Mouse (Mus musculus): Measurements from ENCODE around the gene Ncbp3. TPM values are rescaled to one million over a fixed set of nuclear protein-coding genes. Genes with fewer than 3 reads are reported as not detected.

Gene Ncbp3
- polyA plus RNA-seq, 1 experiment = 3.5 TPM

DNA sequence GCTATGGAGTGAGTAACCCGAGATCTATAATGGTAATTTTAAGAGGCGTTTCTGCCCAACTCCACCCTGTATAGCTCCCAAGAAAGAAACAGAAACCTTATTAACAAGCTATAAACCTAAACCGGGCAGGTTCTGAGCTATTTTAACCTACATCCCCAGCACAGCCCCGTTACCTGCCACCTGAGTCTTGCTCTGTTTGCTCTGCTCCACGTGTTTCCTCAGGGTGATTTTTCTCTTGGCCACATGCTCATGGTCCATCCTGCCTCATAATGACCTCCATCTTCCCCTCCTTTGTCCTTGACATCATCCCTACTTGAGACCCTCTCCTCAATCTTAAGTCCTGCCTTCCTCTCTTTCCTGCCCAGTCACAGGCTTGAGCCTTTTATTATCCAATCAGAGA lies 86.6 kb downstream of the Ncbp3 start:
- no peak overlapping the region for H3ac ChIP-seq (ENCODE audit: control insufficient read depth, insufficient read length)
- no peak for TF ChIP-seq USF1 (IDR thresholded peaks at IDR 0.05; ENCODE audit: low read depth)
- TF ChIP-seq SRF (IDR thresholded peaks at IDR 0.05; ENCODE audit: control insufficient read depth, insufficient read length, low read depth) = no peak
- no peak for TF ChIP-seq REST (IDR thresholded peaks at IDR 0.05; ENCODE audit: insufficient read depth, insufficient read length)
- TF ChIP-seq TCF12 (IDR thresholded peaks at IDR 0.05; ENCODE audit: insufficient read depth, poor library complexity, severe bottlenecking) = no peak
- TF ChIP-seq CEBPB (IDR thresholded peaks at IDR 0.05; ENCODE audit: insufficient read depth, poor library complexity, severe bottlenecking) = no peak
- TF ChIP-seq POLR2AphosphoS2 (IDR thresholded peaks at IDR 0.05; ENCODE audit: insufficient read length, low read depth) = no peak
- no peak for TF ChIP-seq MAX (IDR thresholded peaks at IDR 0.05; ENCODE audit: low read depth)
- TF ChIP-seq MYOD1 (IDR thresholded peaks at IDR 0.05; ENCODE audit: control insufficient read depth in 1 of 3, insufficient read length in 2 of 3, low read depth in 2 of 3) = no peak
- no peak for TF ChIP-seq E2F4 (IDR thresholded peaks at IDR 0.05; ENCODE audit: insufficient read depth)
- peak overlapping the region; percentile 25 for H3K4me2 ChIP-seq (ENCODE audit: low read depth)
- no peak overlapping the region for H3K4me3 ChIP-seq
- H3K27me3 ChIP-seq (ENCODE audit: control insufficient read depth, insufficient read depth, insufficient read length) = no peaks in the 10 kb centered on the region
- H3K79me2 ChIP-seq (ENCODE audit: control insufficient read depth, insufficient read depth) = peaks cover 46% of the 10 kb centered on the region
- H3K36me3 ChIP-seq (ENCODE audit: control insufficient read depth, insufficient read depth) = no peaks in the 10 kb centered on the region

- peak overlapping the region; percentile 68 for H3K4me2 ChIP-seq (ENCODE audit: low read depth)
- peak overlapping the region; percentile 60 for H3K4me3 ChIP-seq
- H3K27me3 ChIP-seq (ENCODE audit: control insufficient read depth, insufficient read depth, insufficient read length) = no peaks in the 10 kb centered on the region
- peaks cover 46% of the 10 kb centered on the region for H3K79me2 ChIP-seq (ENCODE audit: control insufficient read depth, insufficient read depth)
- TF ChIP-seq CEBPB (IDR thresholded peaks at IDR 0.05; ENCODE audit: insufficient read depth, poor library complexity, severe bottlenecking) = no peak
- no peaks in the 10 kb centered on the region for H3K36me3 ChIP-seq (ENCODE audit: control insufficient read depth, insufficient read depth)
- no peak overlapping the region for H3ac ChIP-seq (ENCODE audit: control insufficient read depth, insufficient read length)
Measured at GRCm38 (mm10) chr11:73136587-73136986, 89.0 kb downstream of the Ncbp3 start.

DNA sequence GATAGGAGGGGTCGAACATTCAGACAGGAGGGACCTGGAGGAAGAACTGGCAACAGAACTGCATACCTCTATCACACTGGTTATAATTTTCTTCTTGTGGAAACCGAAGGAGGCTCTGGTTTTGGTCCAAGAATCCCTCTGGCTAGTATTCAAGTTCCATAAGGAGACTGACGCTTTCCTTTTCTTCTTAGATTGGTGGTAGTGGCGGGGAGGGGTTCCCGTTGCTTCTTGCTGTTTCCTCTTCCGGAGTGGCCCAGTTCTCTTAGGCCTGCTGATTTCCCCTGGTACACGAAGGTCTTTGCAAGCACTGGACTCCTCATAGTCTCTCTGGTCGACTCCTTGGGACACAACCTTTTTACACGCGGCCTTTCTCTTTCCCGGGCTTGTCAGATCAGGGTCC lies 89.5 kb downstream of the Ncbp3 start:
- Histone ChIP-seq H3K79me2 (ENCODE audit: control insufficient read depth, insufficient read depth) (peaks cover 45% of the 10 kb centered on the region), H3ac (ENCODE audit: control insufficient read depth, insufficient read length) (peak overlapping the region; percentile 21), H3K4me2 (ENCODE audit: low read depth) (peak overlapping the region; percentile 68), H3K4me3 (peak overlapping the region; percentile 60), H3K27me3 (ENCODE audit: control insufficient read depth, insufficient read depth, insufficient read length) (no peaks in the 10 kb centered on the region), H3K36me3 (ENCODE audit: control insufficient read depth, insufficient read depth) (no peaks in the 10 kb centered on the region)
- TF ChIP-seq MYOD1 (IDR thresholded peaks at IDR 0.05; ENCODE audit: control insufficient read depth in 1 of 3, insufficient read length in 2 of 3, low read depth in 2 of 3) (no peak), TCF3 (IDR thresholded peaks at IDR 0.05; ENCODE audit: insufficient read length, low read depth) (no peak)

- H3K27me3 ChIP-seq (ENCODE audit: control insufficient read depth, insufficient read depth, insufficient read length) = no peaks in the 10 kb centered on the region
- TF ChIP-seq E2F4 (IDR thresholded peaks at IDR 0.05; ENCODE audit: insufficient read depth) = peak; percentile 98
- peak in 2 of 3 experiments; percentile 22 to 74 for TF ChIP-seq MYOG (IDR thresholded peaks at IDR 0.05; ENCODE audit: control insufficient read depth in 1 of 3, insufficient read depth in 1 of 3, insufficient read length in 2 of 3, low read depth in 2 of 3)
- TF ChIP-seq POLR2A (IDR thresholded peaks at IDR 0.05; ENCODE audit: insufficient read length, low read depth) = peak; percentile 73
- TF ChIP-seq POLR2AphosphoS2 (IDR thresholded peaks at IDR 0.05; ENCODE audit: insufficient read length, low read depth) = peak; percentile 62
- TF ChIP-seq SRF (IDR thresholded peaks at IDR 0.05; ENCODE audit: control insufficient read depth, insufficient read length, low read depth) = peak; percentile 47
- no peak for TF ChIP-seq MAX (IDR thresholded peaks at IDR 0.05; ENCODE audit: low read depth)
- peak within 1 kb of the TSS; percentile 21 for H3ac ChIP-seq (ENCODE audit: control insufficient read depth, insufficient read length)
- no peaks in the 10 kb centered on the region for H3K36me3 ChIP-seq (ENCODE audit: control insufficient read depth, insufficient read depth)
- H3K4me3 ChIP-seq = peak within 1 kb of the TSS; percentile 60
- H3K4me2 ChIP-seq (ENCODE audit: low read depth) = peak within 1 kb of the TSS; percentile 68
- peaks cover 40% of the 10 kb centered on the region for H3K79me2 ChIP-seq (ENCODE audit: control insufficient read depth, insufficient read depth)
Measured at GRCm38 (mm10) chr11:73137591-73138501, 90.3 kb downstream of the Ncbp3 start, which contains the start of gene Haspin. Haspin (minus strand) TSS chr11:73138294.

Other genes with a start within 250 kb of the Ncbp3 start
- gene Atp2a3, start 86.6 kb upstream of the Ncbp3 start, polyA plus RNA-seq (2012; fragmentation: generic; extraction: Trizol) = 26.1 TPM
- 0.24 TPM for gene P2rx1, start 48.7 kb upstream of the Ncbp3 start, polyA plus RNA-seq (2012; fragmentation: generic; extraction: Trizol)
- gene Camkk1, start 28.8 kb upstream of the Ncbp3 start, polyA plus RNA-seq (2012; fragmentation: generic; extraction: Trizol) = 3.3 TPM
- gene Itgae, start 42.8 kb downstream of the Ncbp3 start, polyA plus RNA-seq (2012; fragmentation: generic; extraction: Trizol) = 0.06 TPM
- gene Haspin, start 90.5 kb downstream of the Ncbp3 start, polyA plus RNA-seq (2012; fragmentation: generic; extraction: Trizol) = 3.3 TPM
- gene P2rx5, start 112.6 kb downstream of the Ncbp3 start, polyA plus RNA-seq (2012; fragmentation: generic; extraction: Trizol) = 3.5 TPM
- gene Emc6, start 129.3 kb downstream of the Ncbp3 start, polyA plus RNA-seq (2012; fragmentation: generic; extraction: Trizol) = 68.2 TPM
- gene Tax1bp3, start 129.3 kb downstream of the Ncbp3 start, polyA plus RNA-seq (2012; fragmentation: generic; extraction: Trizol) = 85.2 TPM
- gene Ctns, start 151.3 kb downstream of the Ncbp3 start, polyA plus RNA-seq (2012; fragmentation: generic; extraction: Trizol) = 11.6 TPM
- gene Shpk, start 151.7 kb downstream of the Ncbp3 start, polyA plus RNA-seq (2012; fragmentation: generic; extraction: Trizol) = 1.3 TPM
- gene Trpv1, start 186.5 kb downstream of the Ncbp3 start, polyA plus RNA-seq (2012; fragmentation: generic; extraction: Trizol) = 0.17 TPM
- 0.05 TPM for gene Trpv3, start 219.6 kb downstream of the Ncbp3 start, polyA plus RNA-seq (2012; fragmentation: generic; extraction: Trizol)